Mouse (Mus musculus): ENCODE results near the gene Rragb.
"Not testable (repeated sequence)": the region's sequence is repeated elsewhere in the genome, so short reads cannot be mapped to it uniquely, and the experiment has no call there.

The Rragb gene

DNA sequence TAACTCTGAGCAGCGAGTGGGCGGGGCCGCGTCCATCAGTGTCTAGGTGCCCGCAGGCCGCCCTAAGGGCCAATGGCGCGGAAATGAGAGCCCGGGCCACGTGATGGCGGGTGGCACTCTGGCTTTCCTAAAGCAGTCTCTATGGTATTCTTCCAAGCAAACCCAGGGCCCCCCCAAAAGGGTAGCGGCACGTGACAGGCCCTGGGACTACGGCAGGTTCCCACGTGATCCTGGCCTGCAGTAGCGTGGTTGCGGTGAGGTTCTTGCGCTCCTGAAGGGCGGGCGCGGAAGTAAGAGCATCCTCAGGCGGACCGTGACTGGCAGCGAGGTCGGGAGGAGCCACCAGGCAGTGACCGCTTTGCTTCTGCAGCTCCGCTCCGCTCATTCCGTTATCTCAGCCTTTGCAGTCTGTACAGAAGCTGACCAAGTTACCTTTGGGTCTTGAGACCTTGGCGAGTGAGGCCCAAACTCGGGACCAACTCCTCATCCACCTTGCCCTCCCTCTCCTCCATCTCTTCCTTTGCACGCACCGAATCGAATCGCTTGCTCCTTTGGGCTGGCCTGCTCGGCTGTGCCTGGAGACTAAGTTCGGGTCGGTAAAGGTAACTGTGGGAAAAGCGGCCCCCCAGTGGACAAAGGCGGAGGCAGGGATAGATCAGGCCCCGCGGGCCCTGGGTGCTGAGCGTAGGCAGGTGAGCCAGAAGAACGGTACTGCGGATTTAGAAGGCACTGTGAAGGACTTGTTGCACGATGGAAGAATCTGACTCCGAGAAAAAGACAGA is at the start of gene Rragb:
Gene Rragb, plus strand, starts transcription at position 248 of the 782 bp plus-strand sequence.
- DNase-seq (ENCODE audit: low spot score in 2 of 2) = peak; percentile 51 to 66

DNA sequence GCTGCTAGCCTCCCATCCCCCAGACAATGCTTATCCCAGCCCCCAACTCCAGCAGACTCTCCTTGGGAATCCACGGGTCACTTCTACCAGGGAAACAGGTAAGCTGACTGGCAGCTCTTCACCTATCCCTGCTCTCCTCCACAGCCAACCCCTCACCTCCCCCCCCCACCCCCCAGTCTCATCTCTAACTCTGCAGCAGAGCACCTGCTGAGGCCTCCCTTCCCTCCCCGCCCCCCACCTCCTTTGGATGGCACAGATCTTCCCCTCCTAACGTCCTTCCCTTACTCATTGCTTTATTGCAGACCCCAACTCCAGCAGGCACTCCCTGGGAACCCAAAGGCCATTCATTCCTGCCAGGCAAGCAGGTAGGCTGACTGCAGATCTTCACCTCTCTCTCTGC is 21.3 kb upstream of the Rragb start, which contains the start of gene Foxr2:
Gene Foxr2, plus strand, starts transcription at position 301 of the 400 bp plus-strand sequence.
- no peak for DNase-seq (ENCODE audit: low spot score in 2 of 2)

DNA sequence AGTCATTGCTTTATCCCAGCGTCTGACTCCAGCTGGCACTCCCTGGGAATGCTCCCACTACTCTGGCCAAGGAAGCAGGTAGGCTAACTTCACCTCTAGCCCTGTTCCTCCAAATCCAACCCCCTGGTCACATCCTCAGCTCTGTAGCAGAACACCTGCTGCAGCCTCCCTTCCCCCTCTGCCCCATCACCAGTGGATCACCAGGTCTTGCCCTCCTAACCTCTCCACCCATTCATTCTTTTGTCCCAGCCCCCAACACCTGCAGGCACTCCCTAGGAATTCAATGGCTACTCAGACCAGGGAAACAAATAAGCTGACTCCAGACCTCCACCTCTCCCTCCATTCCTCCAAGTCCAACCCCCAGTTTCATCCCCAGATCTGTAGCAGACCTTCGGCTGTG is 20.8 kb upstream of the Rragb start:
- no peak for DNase-seq (ENCODE audit: low spot score in 2 of 2)

DNA sequence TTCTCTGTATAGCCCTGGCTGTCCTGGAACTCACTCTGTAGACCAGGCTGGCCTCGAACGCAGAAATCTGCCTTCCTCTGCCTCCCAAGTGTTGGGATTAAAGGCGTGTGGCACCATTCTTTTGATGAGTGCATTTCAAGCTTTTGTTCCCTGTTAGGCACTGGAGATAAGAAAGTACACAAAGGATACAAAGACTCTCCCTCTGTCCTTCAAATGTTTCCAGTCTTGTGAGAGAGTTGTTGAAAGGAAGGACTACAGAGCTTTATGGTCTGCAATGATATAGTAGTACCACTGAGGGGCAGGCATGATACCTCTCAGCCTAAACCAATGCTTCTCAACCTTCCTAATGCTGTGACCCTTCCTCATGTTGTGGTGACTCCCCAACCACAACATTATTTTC is 2.9 kb downstream of the Rragb start:
- no peak for DNase-seq (ENCODE audit: low spot score in 2 of 2)

DNA sequence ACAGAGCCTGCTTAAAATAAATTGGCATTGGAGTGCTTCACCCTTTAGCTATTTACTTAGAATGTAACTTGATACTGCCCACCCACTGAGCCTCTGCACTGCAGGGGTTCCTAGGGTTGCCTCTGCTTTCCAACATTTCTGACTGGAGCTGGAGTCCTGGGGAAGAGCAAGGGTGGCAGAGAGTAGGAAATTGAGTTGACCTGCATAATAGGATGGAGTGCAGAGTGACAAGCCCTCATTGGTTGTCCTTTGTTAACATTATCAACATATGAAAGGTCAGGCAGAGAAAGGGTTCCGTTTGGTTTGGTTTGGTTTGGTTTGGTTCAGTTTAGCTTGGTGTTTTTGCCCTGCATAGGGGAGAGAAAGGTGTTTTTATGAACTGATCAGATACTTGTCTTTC is 12.0 kb downstream of the Rragb start:
- no peak for DNase-seq (ENCODE audit: low spot score in 2 of 2)

DNA sequence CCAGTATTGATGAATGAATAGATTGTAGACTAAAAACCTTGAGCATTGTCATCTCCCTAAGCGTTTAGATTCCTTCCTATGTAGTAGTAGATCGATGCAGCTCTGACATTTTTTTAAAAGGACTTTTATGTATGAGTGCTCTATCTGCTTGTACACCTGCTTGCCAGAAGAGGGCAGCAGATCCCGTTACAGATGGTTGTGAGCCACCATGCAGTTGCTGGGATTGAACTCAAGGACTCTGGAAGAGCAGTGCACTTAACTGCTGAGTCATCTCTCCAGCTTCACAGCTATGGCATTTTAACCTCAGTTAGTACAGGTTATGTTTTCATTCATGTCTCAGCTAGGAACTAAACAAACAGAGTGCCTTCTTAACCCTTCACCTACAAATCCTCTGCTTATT is 15.5 kb downstream of the Rragb start:
- no peak for DNase-seq (ENCODE audit: low spot score in 2 of 2)

DNA sequence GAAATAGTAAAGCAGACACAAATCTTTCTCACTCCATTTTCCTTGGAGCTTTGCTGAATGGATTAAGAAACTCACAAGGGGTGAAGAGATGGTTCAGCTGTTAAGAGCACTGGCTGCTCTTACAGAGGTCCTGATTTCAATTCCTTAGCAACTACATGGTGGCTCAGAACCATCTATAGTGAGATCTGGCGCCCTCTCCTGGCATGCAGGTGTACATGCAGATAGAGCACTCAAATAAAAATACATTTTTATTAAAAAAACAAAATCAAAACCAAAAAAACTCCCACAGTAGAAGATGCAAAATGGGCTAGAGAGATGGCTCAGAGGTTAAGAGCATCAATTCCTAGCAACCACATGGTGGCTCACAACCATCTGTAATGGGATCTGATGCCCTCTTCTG is 35.0 kb downstream of the Rragb start:
- DNase-seq (ENCODE audit: low spot score in 2 of 2) = no peak

DNA sequence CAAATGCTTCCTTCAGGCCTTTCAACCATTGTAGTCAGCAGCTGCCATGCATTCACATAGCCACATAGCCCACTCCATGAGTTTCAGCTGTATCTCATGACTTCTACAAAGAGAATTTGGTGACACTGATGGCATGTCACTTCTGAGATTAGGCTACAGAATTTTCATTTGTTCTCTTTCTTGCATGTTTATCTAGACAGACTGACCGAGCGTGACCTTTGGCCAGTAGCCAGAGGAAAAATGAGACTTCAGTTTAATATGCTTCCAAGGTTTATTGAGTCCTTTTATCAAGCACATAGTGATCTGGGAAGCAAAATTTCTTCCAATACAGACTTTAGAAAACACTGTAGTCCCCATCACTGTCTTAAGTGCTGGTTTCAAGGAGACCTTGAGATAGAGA is 42.4 kb downstream of the Rragb start:
- no peak for DNase-seq (ENCODE audit: low spot score in 2 of 2)

DNA sequence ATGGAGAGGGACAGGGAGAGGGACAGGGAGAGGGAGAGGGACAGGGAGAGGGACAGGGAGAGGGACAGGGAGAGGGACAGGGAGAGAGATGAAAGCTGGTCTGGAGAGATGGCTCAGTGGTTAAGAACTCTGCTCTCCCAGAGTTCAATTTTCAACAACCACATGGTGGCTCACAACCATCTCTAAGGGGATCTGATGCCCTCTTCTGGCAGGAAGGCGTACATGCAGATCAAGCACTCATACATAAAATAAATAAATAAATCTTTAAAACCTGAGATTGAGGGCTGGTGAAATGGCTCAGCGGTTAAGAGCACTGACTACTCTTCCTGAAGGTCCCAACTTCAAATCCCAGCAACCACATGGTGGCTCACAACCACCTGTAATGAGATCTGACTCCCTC is 59.4 kb downstream of the Rragb start:
- DNase-seq (ENCODE audit: low spot score in 2 of 2) = not testable (repeated sequence)

DNA sequence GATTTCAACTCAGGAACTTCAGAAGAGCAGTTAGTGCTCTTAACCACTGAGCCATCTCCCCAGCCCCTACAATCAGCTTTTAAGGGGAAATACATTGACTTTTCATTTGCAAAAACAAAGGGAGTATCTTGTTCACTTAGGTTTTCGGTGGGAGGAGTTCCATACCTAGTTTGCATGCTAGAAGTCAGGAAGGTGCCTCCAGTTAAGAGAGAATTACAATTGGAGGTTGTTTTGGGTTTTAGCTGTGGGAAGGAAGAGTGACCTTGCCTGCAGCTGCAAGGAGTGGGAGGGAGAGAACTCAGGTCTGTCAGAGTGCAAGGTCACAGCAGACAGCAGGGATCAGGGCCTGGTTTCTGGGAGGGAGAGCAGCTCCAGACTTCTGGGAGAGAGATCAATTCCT is 71.3 kb downstream of the Rragb start:
- no peak for DNase-seq (ENCODE audit: low spot score in 2 of 2)

Data from frontal cortex, postnatal 25 days (tissue).